Mouse (Mus musculus): ENCODE measurements around the gene Rbm12.
"Not testable (repeated sequence)": the region's sequence is repeated elsewhere in the genome, so short reads cannot be mapped to it uniquely, and the experiment has no call there.

Gene Rbm12

DNA sequence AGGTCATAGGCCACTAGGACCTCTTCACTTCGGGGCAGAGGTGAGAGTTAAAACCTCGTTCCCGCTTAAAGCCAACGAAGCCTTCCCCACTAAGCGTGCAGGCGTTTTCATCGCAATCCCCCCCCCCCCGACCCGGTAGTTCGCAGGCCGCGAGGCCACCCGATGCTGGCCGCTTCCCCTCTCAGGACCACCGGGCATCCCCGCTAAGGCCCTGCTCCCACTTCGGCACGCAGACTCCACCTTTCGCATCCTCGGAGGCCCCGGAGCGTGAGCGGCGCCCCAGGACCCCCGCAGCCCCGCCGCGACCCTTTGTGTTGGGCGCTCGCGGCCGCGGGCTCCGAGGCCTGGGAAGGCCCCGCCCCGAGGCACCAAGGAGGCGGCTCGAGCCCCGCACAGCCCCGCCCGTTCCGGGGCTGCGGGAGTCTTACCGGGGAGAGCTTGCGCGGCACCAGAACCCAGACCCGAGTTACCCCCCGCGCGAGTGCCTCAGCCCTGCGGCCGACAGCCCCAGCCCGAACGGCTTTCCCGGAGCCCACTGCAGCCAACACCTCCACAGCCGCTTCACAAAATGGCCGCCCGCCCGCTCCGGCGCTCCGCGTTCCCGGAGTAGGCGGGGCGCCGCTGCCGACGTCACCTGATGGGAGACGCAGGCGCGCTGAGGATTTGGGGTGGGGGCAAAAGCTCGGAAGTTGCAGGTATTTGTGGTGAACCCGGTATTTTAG lies at the start of gene Rbm12, which contains the start of gene Cpne1:
TSS of gene Rbm12 (minus strand) at position 621 of the 722 bp plus-strand sequence.
TSS of gene Cpne1 (minus strand) at position 608 of the 722 bp plus-strand sequence.
- peak; percentile 94 for DNase-seq

DNA sequence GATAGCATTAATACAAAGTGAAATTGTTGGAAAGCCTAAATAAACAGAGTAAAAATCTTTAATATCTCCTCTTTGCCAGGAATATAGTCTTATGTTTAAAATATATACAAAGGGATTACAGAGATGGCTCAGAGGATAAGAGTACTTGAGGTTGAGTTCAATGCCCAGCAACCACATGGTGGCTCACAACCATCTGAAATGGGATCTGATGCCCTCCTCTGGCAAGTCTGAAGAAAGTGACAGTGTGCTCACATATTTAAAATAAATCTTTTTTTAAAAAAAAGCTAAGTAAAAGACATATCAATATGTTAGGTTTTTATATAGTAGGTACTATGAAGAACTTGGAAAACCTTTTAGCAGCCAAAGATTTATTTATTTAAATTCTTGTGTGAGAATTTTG lies 39.8 kb upstream of the Rbm12 start:
- DNase-seq, result no peak

GRCm38 (mm10) chr2:156147316-156147915 lies 35.6 kb upstream of the Rbm12 start:
- DNase-seq, result no peak

DNA sequence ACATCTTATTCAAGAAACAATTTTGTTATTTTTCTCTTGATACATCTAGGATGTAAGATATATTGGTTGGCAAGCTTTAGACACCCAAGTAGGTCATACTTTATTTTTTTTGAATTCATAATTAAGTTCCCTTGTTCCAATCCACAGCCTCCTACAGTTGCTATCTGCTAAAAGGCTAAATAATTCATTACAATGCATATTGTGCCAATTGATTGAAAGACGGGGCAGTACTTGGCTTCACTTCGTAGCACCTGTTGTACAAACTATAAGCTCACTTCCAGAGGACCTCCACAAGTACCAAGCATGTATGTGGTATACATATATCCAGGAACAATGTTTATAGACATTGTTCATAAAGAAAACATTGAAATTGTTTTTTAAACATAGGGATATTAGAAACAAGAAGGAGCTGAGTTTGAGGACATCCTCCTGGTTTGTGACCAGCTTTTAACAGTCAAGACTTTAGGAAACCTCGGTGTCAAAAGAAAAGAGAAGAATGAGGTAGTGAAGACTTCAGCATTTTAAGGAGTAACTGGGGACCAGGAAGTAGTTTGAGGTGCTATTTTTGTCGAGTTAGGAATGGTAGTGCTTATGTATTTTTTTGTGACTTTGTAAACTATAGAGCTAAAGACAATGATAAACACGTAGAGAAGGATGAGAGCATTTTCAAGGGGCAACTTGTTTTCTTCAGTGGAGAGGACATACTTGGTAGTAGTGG lies 34.7 kb upstream of the Rbm12 start:
- no peak for DNase-seq

- no peak for DNase-seq
Observed at GRCm38 (mm10) chr2:156145486-156146130, 33.8 kb upstream of the Rbm12 start.

- peak; percentile 95 for DNase-seq
Observed at GRCm38 (mm10) chr2:156143953-156144724, 32.4 kb upstream of the Rbm12 start, which contains the start of the genes Romo1 and Nfs1. Gene Romo1, plus strand, starts transcription at chr2:156144039. Gene Nfs1, minus strand, starts transcription at chr2:156144186.

- no peak for DNase-seq
Observed at GRCm38 (mm10) chr2:156143367-156143766, 31.6 kb upstream of the Rbm12 start.

- no peak for DNase-seq
Observed at GRCm38 (mm10) chr2:156142820-156143219, 31.0 kb upstream of the Rbm12 start.

DNA sequence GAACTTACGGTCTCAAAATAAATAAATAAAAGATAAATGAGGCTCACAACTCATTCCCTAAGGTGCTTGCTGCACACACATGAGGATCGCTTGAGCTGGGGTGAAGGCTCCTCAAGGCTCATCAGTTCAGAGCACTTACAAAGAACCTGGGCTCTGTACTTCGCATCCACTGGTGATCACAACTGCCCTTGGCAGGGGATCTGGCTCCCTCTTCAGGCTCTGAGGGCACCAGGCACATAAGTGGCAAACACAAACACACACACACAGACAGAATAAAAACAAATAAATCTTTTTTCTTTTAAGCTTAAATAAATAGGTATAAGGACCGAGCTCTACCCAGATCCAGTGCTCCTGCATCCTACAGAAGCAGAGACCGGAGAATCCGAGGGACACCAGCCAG lies 23.9 kb upstream of the Rbm12 start:
- no peak for DNase-seq

GRCm38 (mm10) chr2:156134161-156134560 lies 22.4 kb upstream of the Rbm12 start:
- no peak for DNase-seq

GRCm38 (mm10) chr2:156126992-156127391 lies 15.2 kb upstream of the Rbm12 start, which contains the start of gene Gm28036:
Gene Gm28036, minus strand, starts transcription at chr2:156127092.
- DNase-seq, result no peak

DNA sequence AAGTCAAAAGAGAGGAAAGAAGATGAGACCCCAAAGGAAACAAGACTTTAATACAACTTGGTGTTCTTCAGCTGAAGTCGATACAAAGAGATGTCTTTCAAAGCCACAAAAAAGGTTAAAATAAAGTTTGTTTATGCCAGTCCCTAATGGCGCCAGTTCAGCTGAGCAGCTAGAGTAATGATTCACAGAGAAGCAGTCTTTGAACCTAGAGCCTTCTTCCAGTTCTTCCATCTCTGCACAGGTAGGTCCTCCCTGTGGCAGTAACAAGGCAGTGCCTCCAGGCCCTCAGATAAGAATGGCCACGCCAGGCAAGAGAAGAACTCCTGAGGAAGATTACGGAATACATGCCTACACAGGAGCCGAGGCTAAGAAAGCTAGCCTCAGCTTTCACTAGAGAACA lies 12.0 kb upstream of the Rbm12 start:
- no peak for DNase-seq

DNA sequence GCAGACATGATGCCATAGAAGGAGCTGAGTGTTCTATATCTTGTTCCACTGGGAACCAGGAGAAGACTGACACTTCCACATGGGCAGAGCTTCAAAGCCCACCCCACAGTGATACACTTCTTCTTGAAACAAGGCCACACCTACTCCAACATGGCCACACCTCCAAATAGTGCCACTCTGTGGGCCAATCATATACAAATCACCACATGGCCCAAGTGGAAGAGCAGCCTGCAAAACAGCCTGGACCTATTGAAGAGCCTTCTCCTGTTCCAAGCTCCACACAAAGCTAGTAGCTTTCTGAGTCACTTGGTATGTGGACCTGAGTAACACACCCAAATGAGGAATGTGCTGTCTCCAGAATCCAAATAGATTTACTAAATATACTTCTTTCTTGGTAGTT lies 7.8 kb upstream of the Rbm12 start:
- no peak for DNase-seq

DNA sequence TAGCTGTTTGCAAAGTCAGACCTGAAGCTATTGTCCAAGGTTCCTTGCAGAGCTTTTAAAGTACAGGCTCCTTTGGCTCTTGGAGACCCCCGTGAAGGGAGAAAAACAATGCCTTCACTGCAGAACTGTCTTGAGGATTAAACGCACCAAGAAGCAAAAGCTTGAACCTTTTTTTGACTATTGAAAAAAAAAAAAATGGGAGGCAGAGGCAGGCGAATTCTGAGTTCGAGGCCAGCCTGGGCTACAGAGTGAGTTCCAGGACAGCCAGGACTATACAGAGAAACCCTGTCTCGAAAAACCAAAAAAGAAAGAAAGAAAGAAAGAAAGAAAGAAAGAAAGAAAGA lies 274 bp upstream of the Rbm12 start:
- DNase-seq, result not testable (repeated sequence)

GRCm38 (mm10) chr2:156110627-156111357 lies 986 bp downstream of the Rbm12 start:
- no peak for DNase-seq

DNA sequence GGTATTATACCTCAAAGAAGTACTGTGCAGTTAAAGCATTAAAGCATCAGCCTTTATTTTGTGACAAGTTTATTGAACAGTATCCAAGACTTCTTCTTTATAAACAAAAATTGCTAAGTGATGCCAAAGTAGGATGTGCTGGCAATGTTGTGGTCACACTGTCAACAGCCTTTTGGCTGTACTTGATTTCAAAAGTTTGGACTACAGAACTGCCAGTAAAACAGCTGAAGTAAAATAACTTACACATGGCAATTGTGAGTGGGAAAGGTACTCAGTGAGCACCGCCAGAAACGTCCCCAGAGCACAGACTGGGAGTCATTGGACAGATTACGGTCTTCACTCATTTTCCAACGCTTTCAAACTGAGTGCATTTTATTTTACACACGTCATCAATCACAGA lies 19.9 kb downstream of the Rbm12 start:
- no peak for DNase-seq

DNA sequence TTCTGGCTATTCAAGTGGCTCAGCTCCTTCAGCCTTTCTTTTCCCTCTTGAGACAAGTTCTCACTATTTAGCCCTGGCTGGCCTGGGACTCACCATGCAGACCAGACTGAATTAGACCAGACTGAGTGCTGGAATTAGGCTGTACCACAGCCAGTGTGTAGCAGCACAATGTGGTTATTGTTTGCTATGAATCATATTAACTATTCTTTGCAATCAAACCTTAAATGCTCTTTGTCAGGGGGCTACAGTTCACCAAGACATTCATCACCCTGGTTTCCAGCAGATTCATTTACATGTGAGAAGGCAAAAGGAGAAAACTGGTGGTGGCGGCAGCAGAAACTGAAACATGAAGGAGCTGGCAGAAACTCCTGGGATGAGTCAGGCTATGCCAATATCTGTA lies 22.0 kb downstream of the Rbm12 start:
- no peak for DNase-seq

- DNase-seq, result no peak
Observed at GRCm38 (mm10) chr2:156087391-156088110, 24.2 kb downstream of the Rbm12 start.

DNA sequence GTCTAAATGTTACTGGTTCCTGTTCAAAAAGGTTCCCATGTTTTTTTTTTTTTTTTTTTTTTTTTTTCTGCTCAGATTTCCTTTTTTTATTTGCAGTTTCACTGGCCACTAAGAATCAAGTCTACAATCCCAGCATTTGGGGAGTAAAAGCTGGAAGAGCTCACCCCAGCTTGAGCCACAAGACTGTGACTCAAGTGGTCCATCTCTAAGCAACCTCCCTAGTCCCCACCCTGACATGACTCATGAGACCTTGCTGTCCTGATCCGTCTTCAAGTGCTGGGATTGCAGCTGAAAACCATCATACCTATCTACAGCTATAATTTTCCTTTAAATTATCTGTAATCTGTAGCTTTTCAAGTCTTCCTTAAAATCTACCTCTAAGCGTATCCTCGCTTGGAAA lies 27.2 kb downstream of the Rbm12 start:
- DNase-seq, result no peak

GRCm38 (mm10) chr2:156080391-156080790 lies 31.4 kb downstream of the Rbm12 start:
- no peak for DNase-seq

- no peak for DNase-seq
Observed at GRCm38 (mm10) chr2:156079674-156080073, 32.1 kb downstream of the Rbm12 start.
